Mouse (Mus musculus): Measurements from ENCODE around the gene Sprr4. TPM values are rescaled to one million over a fixed set of nuclear protein-coding genes. Genes with fewer than 3 reads are reported as not detected.
A peak's percentile ranks its signal among the peaks of the same experiment; 100 is the strongest.
"Not testable (repeated sequence)": the region's sequence is repeated elsewhere in the genome, so short reads cannot be mapped to it uniquely, and the experiment has no call there.

Sprr4 gene
- total RNA-seq (2021): not detected
- long read RNA-seq: 0 reads

- no peak for DNase-seq (ENCODE audit: low spot score in 2 of 2)
Measured at GRCm38 (mm10) chr3:92500393-92500792, at the start of gene Sprr4. Gene Sprr4 (minus strand): TSS chr3:92500493.

- no peak for DNase-seq (ENCODE audit: low spot score in 2 of 2)
Measured at GRCm38 (mm10) chr3:92534411-92534810, 34.1 kb upstream of the Sprr4 start, which contains the start of gene 2310046K23Rik. Gene 2310046K23Rik (minus strand): TSS chr3:92534511.

GRCm38 (mm10) chr3:92512325-92512724, 12.0 kb upstream of the Sprr4 start:
- peak in 1 of 2 experiments; percentile 46 for DNase-seq (ENCODE audit: low spot score in 2 of 2)

- peak in 1 of 2 experiments; percentile 37 for DNase-seq (ENCODE audit: low spot score in 2 of 2)
Measured at GRCm38 (mm10) chr3:92510786-92511185, 10.5 kb upstream of the Sprr4 start.

- DNase-seq (ENCODE audit: low spot score in 2 of 2): no peak
Measured at GRCm38 (mm10) chr3:92508185-92508584, 7.9 kb upstream of the Sprr4 start.

GRCm38 (mm10) chr3:92503528-92503927, 3.2 kb upstream of the Sprr4 start:
- DNase-seq (ENCODE audit: low spot score in 2 of 2): peak in 1 of 2 experiments; percentile 28

GRCm38 (mm10) chr3:92490262-92490661, 10.0 kb downstream of the Sprr4 start:
- not testable (repeated sequence) for DNase-seq (ENCODE audit: low spot score in 2 of 2)

GRCm38 (mm10) chr3:92486307-92486706, 14.0 kb downstream of the Sprr4 start:
- DNase-seq (ENCODE audit: low spot score in 2 of 2): no peak

- DNase-seq (ENCODE audit: low spot score in 2 of 2): no peak
Measured at GRCm38 (mm10) chr3:92485863-92486262, 14.4 kb downstream of the Sprr4 start, which contains the start of gene Sprr1a. Gene Sprr1a (minus strand): TSS chr3:92485895.

GRCm38 (mm10) chr3:92481249-92481648, 19.0 kb downstream of the Sprr4 start:
- DNase-seq (ENCODE audit: low spot score in 2 of 2): not testable (repeated sequence)

- no peak for DNase-seq (ENCODE audit: low spot score in 2 of 2)
Measured at GRCm38 (mm10) chr3:92470111-92470510, 30.2 kb downstream of the Sprr4 start.

GRCm38 (mm10) chr3:92467424-92467823, 32.9 kb downstream of the Sprr4 start:
- no peak for DNase-seq (ENCODE audit: low spot score in 2 of 2)

- no peak for DNase-seq (ENCODE audit: low spot score in 2 of 2)
Measured at GRCm38 (mm10) chr3:92466576-92466975, 33.7 kb downstream of the Sprr4 start.

- DNase-seq (ENCODE audit: low spot score in 2 of 2): no peak
Measured at GRCm38 (mm10) chr3:92458620-92459019, 41.7 kb downstream of the Sprr4 start, which contains the start of gene Sprr3. Gene Sprr3 (minus strand): TSS chr3:92458720.

GRCm38 (mm10) chr3:92455151-92455550, 45.1 kb downstream of the Sprr4 start:
- DNase-seq (ENCODE audit: low spot score in 2 of 2): no peak

Other genes with a start within 250 kb of the Sprr4 start
- gene Sprr2a3, start 215.1 kb downstream of the Sprr4 start, total RNA-seq (2021): not detected
- gene Sprr2b, start 183.9 kb downstream of the Sprr4 start, total RNA-seq (2021): not detected
- not detected for gene Sprr2d, start 161.4 kb downstream of the Sprr4 start, total RNA-seq (2021)
- not detected for gene Sprr2e, start 148.3 kb downstream of the Sprr4 start, total RNA-seq (2021)
- not detected for gene Sprr2f, start 135.3 kb downstream of the Sprr4 start, total RNA-seq (2021)
- gene Sprr2h, start 114.8 kb downstream of the Sprr4 start, total RNA-seq (2021): not detected
- not detected for gene Sprr2i, start 92.5 kb downstream of the Sprr4 start, total RNA-seq (2021)
- not detected for gene Sprr2j-ps, start 82.4 kb downstream of the Sprr4 start, total RNA-seq (2021)
- gene Gm9774, start 71.1 kb downstream of the Sprr4 start, total RNA-seq (2021): 1 to 10 TPM in 1 of 2 experiments, under 1 TPM in 1; 0.89 to 3.5 TPM
- not detected for gene Sprr2k, start 67.9 kb downstream of the Sprr4 start, total RNA-seq (2021)
- gene Sprr1b, start 61.7 kb downstream of the Sprr4 start, total RNA-seq (2021): not detected
- gene Sprr3, start 41.8 kb downstream of the Sprr4 start, total RNA-seq (2021): not detected
- not detected for gene Sprr1a, start 14.6 kb downstream of the Sprr4 start, total RNA-seq (2021)
- not detected for gene 2310046K23Rik, start 34.0 kb upstream of the Sprr4 start, total RNA-seq (2021)
- not detected for gene Ivl, start 73.2 kb upstream of the Sprr4 start, total RNA-seq (2021)
- gene Smcp, start 88.5 kb upstream of the Sprr4 start, total RNA-seq (2021): not detected
- not detected for gene 2210017I01Rik, start 107.0 kb upstream of the Sprr4 start, total RNA-seq (2021)
- not detected for gene Lce6a, start 121.2 kb upstream of the Sprr4 start, total RNA-seq (2021)
- not detected for gene Lce1a1, start 147.8 kb upstream of the Sprr4 start, total RNA-seq (2021)
- gene Lce1b, start 156.4 kb upstream of the Sprr4 start, total RNA-seq (2021): not detected
- gene Lce1a2, start 169.8 kb upstream of the Sprr4 start, total RNA-seq (2021): not detected
- gene Lce1c, start 178.8 kb upstream of the Sprr4 start, total RNA-seq (2021): not detected
- gene Lce1d, start 186.7 kb upstream of the Sprr4 start, total RNA-seq (2021): not detected
- not detected for gene Lce1e, start 208.6 kb upstream of the Sprr4 start, total RNA-seq (2021)
- not detected for gene Lce1f, start 219.9 kb upstream of the Sprr4 start, total RNA-seq (2021)
- not detected for gene Gm38119, start 238.6 kb upstream of the Sprr4 start, total RNA-seq (2021)

Measured in layer of hippocampus, adult 18-20 months (tissue).